Mouse (Mus musculus) MEL (cell line): ENCODE measurements at regions not wholly inside any gene's neighbourhood (a gene's known extent, or its start where the extent isn't known, plus 50 kb on each side); places are given as distances from the start of the nearest gene placed in this dataset.
A peak's percentile ranks its signal among the peaks of the same experiment; 100 is the strongest.

Source experiments
- DNase-seq: peaks from one replicate; pipeline ENCODE4 v3.0.0; 2011; ENCODE audit warnings: low read depth, low spot score
- H3K27ac ChIP-seq: 2 replicates; pipeline ENCODE4 v1.5.1; 2012; ENCODE audit warnings: low read depth, mild to moderate bottlenecking, control low read depth, low read length, moderate library complexity; ENCODE audit not compliant: control insufficient read depth
- H3K27me3 ChIP-seq, 2 experiments: fragments of 150-350 bp in 1 of 2; sonication (generic) in 1 of 2; 2 replicates each; pipeline ENCODE4 v1.6.1; 2012; ENCODE audit warnings: low read length in 2 of 2, mild to moderate bottlenecking in 2 of 2, improper control_type of control experiment in 1 of 2, moderate library complexity in 1 of 2; ENCODE audit not compliant: insufficient read depth in 2 of 2, control insufficient read depth in 1 of 2
- H3K36me3 ChIP-seq, 2 experiments: 2 replicates each; pipeline ENCODE4 v1.6.1; 2012 to 2014; ENCODE audit warnings: low read length in 2 of 2, improper control_type of control experiment in 1 of 2, inconsistent platforms in 1 of 2, mild to moderate bottlenecking in 1 of 2; ENCODE audit not compliant: insufficient read depth in 2 of 2, control insufficient read depth in 1 of 2
- H3K4me1 ChIP-seq, 2 experiments: fragments of 150-350 bp in 1 of 2; sonication (generic) in 1 of 2; 2 replicates each; pipeline ENCODE4 v1.6.1; 2012; ENCODE audit warnings: low read length in 2 of 2, improper control_type of control experiment in 1 of 2, mild to moderate bottlenecking in 1 of 2; ENCODE audit not compliant: insufficient read depth in 2 of 2, control insufficient read depth in 1 of 2
- H3K4me3 ChIP-seq, 2 experiments: fragments of 150-350 bp in 1 of 2; sonication (generic) in 1 of 2; 2 replicates each; pipeline ENCODE4 v1.5.1; 2012; ENCODE audit warnings: low read depth in 2 of 2, low read length in 2 of 2, mild to moderate bottlenecking in 2 of 2, moderate library complexity in 2 of 2, control low read depth in 1 of 2, improper control_type of control experiment in 1 of 2; ENCODE audit not compliant: control insufficient read depth in 1 of 2, insufficient read depth in 1 of 2
- H3K79me2 ChIP-seq: 2 replicates; pipeline ENCODE4 v1.6.1; 2012; ENCODE audit warnings: mild to moderate bottlenecking, low read length, moderate library complexity; ENCODE audit not compliant: control insufficient read depth, poor library complexity, insufficient read depth
- H3K9ac ChIP-seq: 2 replicates; pipeline ENCODE4 v1.6.1; 2012; ENCODE audit warnings: low read depth, mild to moderate bottlenecking, control low read depth, low read length, moderate library complexity; ENCODE audit not compliant: control insufficient read depth, poor library complexity, severe bottlenecking
- H3K9me3 ChIP-seq: fragments of 150-350 bp; sonication (generic); replicated peaks from 2 replicates; pipeline ENCODE4 v1.6.1; 2012; ENCODE audit warnings: mild to moderate bottlenecking, low read length, improper control_type of control experiment, moderate library complexity; ENCODE audit not compliant: insufficient read depth
- BHLHE40 ChIP-seq: IDR thresholded peaks from 2 replicates; pipeline ENCODE4 v1.6.1; 2012; ENCODE audit warnings: low read depth, mild to moderate bottlenecking, inconsistent platforms, low read length, improper control_type of control experiment, borderline replicate concordance
- CTCF ChIP-seq, 3 experiments: IDR thresholded peaks in 2 of 3; conservative IDR thresholded peaks in 1 of 3; 2 replicates each; pipeline ENCODE4 v1.5.1; 2011 to 2012; ENCODE audit warnings: low read length in 3 of 3, low read depth in 2 of 3, mild to moderate bottlenecking in 2 of 3, improper control_type of control experiment in 1 of 3, inconsistent platforms in 1 of 3, mixed read lengths in 1 of 3, moderate library complexity in 1 of 3; ENCODE audit not compliant: control insufficient read depth in 1 of 3, insufficient read depth in 1 of 3, poor library complexity in 1 of 3, severe bottlenecking in 1 of 3
- EP300 ChIP-seq, 2 experiments: IDR thresholded peaks; 2 replicates each; pipeline ENCODE4 v1.6.1; 2011; ENCODE audit warnings: improper control_type of control experiment in 2 of 2, low read length in 2 of 2, low read depth in 1 of 2, mild to moderate bottlenecking in 1 of 2
- ETS1 ChIP-seq: IDR thresholded peaks from 2 replicates; pipeline ENCODE4 v1.6.1; 2012; ENCODE audit warnings: low read depth, mild to moderate bottlenecking, inconsistent platforms, low read length, improper control_type of control experiment, moderate library complexity
- GABPA ChIP-seq: IDR thresholded peaks from 2 replicates; pipeline ENCODE4 v1.6.1; 2012; ENCODE audit warnings: low read depth, mild to moderate bottlenecking, inconsistent platforms, low read length, improper control_type of control experiment, moderate library complexity
- HCFC1 ChIP-seq: IDR thresholded peaks from 2 replicates; pipeline ENCODE4 v1.6.1; 2012; ENCODE audit warnings: low read depth, mild to moderate bottlenecking, inconsistent platforms, low read length, improper control_type of control experiment, moderate library complexity
- JUND ChIP-seq: IDR thresholded peaks from 2 replicates; pipeline ENCODE4 v1.6.1; 2011; ENCODE audit warnings: low read depth, mild to moderate bottlenecking, improper control_type of control experiment, low read length
- MXI1 ChIP-seq: IDR thresholded peaks from 2 replicates; pipeline ENCODE4 v1.6.1; 2011; ENCODE audit warnings: mild to moderate bottlenecking, low read depth, low read length, improper control_type of control experiment
- POLR2A ChIP-seq, 2 experiments: IDR thresholded peaks; 2 replicates each; pipeline ENCODE4 v1.6.1; 2011 to 2012; ENCODE audit warnings: low read length in 2 of 2, mild to moderate bottlenecking in 2 of 2, control low read depth in 1 of 2, improper control_type of control experiment in 1 of 2, low read depth in 1 of 2, moderate library complexity in 1 of 2; ENCODE audit not compliant: control insufficient read depth in 1 of 2, insufficient read depth in 1 of 2, poor library complexity in 1 of 2
- POLR2AphosphoS5 ChIP-seq: IDR thresholded peaks from 2 replicates; pipeline ENCODE4 v1.6.1; 2012; ENCODE audit warnings: low read depth, borderline replicate concordance, mild to moderate bottlenecking, inconsistent platforms, low read length, moderate library complexity, mixed read lengths
- SIN3A ChIP-seq: IDR thresholded peaks from 2 replicates; pipeline ENCODE4 v1.6.1; 2012; ENCODE audit warnings: low read length, improper control_type of control experiment, inconsistent platforms
- TAL1 ChIP-seq: IDR thresholded peaks from 2 replicates; pipeline ENCODE4 v1.6.1; 2012; ENCODE audit warnings: mild to moderate bottlenecking, inconsistent platforms, low read length, moderate library complexity, mixed read lengths
- UBTF ChIP-seq: IDR thresholded peaks from 2 replicates; pipeline ENCODE4 v1.6.1; 2012; ENCODE audit warnings: low read depth, mild to moderate bottlenecking, inconsistent platforms, low read length, improper control_type of control experiment, moderate library complexity, borderline replicate concordance; ENCODE audit not compliant: insufficient read depth
- USF1 ChIP-seq: IDR thresholded peaks from 2 replicates; pipeline ENCODE4 v1.6.1; 2014; ENCODE audit warnings: low read depth, mild to moderate bottlenecking, inconsistent platforms, low read length, improper control_type of control experiment, moderate library complexity
- ZMIZ1 ChIP-seq: IDR thresholded peaks from 2 replicates; pipeline ENCODE4 v1.6.1; 2012; ENCODE audit warnings: low read depth, mild to moderate bottlenecking, inconsistent platforms, low read length, improper control_type of control experiment, moderate library complexity
- ZNF384 ChIP-seq: IDR thresholded peaks from 2 replicates; pipeline ENCODE4 v1.6.1; 2012; ENCODE audit warnings: low read depth, mild to moderate bottlenecking, inconsistent platforms, low read length, improper control_type of control experiment

- Histone ChIP-seq H3K9me3 (no peaks in the 10 kb centered on the region), H3K36me3 (no peaks in the 10 kb centered on the region), H3K9ac (no peak overlapping the region), H3K27me3 (no peaks in the 10 kb centered on the region), H3K4me3 (no peak overlapping the region), H3K27ac (no peak overlapping the region), H3K79me2 (no peaks in the 10 kb centered on the region), H3K4me1 (no peaks in the 10 kb centered on the region)
- DNase-seq: no peak
- no peak for TF ChIP-seq MXI1
Observed at GRCm38 (mm10) chr6:71012436-71012822, 56.1 kb downstream of the Foxi3 start.

GRCm38 (mm10) chr6:71012823-71013461, 56.6 kb downstream of the Foxi3 start:
- no peaks in the 10 kb centered on the region for H3K4me1 ChIP-seq
- H3K27ac ChIP-seq: no peak overlapping the region
- no peaks in the 10 kb centered on the region for H3K9me3 ChIP-seq
- no peaks in the 10 kb centered on the region; a peak in 1 of 4 replicates for H3K27me3 ChIP-seq
- H3K9ac ChIP-seq: no peak overlapping the region
- DNase-seq: no peak
- H3K4me3 ChIP-seq: no peak overlapping the region
- H3K79me2 ChIP-seq: no peaks in the 10 kb centered on the region
- H3K36me3 ChIP-seq: no peaks in the 10 kb centered on the region
- TF ChIP-seq SIN3A: no peak
- no peak for TF ChIP-seq POLR2AphosphoS5
- TF ChIP-seq ETS1: no peak
- TF ChIP-seq ZMIZ1: no peak
- TF ChIP-seq USF1: no peak
- no peak for TF ChIP-seq UBTF
- no peak for TF ChIP-seq JUND
- no peak for TF ChIP-seq BHLHE40
- TF ChIP-seq ZNF384: no peak
- no peak for TF ChIP-seq GABPA
- no peak for TF ChIP-seq TAL1
- no peak for TF ChIP-seq HCFC1
- TF ChIP-seq POLR2A (IDR thresholded peaks at IDR 0.05; ENCODE audit: control insufficient read depth in 1 of 2, insufficient read depth in 1 of 2, low read depth in 1 of 2, low read length in 2 of 2, poor library complexity in 1 of 2): no peak

- H3K4me3 ChIP-seq: no peak overlapping the region
- H3K27me3 ChIP-seq: peaks cover 0 to 2% of the 10 kb centered on the region in 2 experiments; a peak in 1 of 4 replicates
- H3K4me1 ChIP-seq: no peaks in the 10 kb centered on the region
- H3K9me3 ChIP-seq: no peaks in the 10 kb centered on the region
- no peak overlapping the region for H3K27ac ChIP-seq
- H3K79me2 ChIP-seq: no peaks in the 10 kb centered on the region
- peak; percentile 12 for DNase-seq
- no peak for TF ChIP-seq EP300 (IDR thresholded peaks at IDR 0.05; ENCODE audit: low read depth in 1 of 2, low read length in 2 of 2)
- TF ChIP-seq CTCF (IDR thresholded peaks at IDR 0.05 in 2 of 3, conservative IDR thresholded peaks at IDR 0.05 in 1 of 3; ENCODE audit: control insufficient read depth in 1 of 3, insufficient read depth in 1 of 3, low read depth in 2 of 3, low read length in 3 of 3, poor library complexity in 1 of 3, severe bottlenecking in 1 of 3): peak in 2 of 3 experiments; percentile 25 to 36; a peak in 4 of 6 replicates
- no peaks in the 10 kb centered on the region for H3K36me3 ChIP-seq
- H3K9ac ChIP-seq: no peak overlapping the region
Observed at GRCm38 (mm10) chr6:71016388-71016787, 60.1 kb downstream of the Foxi3 start.
